Mouse (Mus musculus): ENCODE data around the gene Gpd2. TPM values are rescaled to one million over a fixed set of nuclear protein-coding genes. Genes with fewer than 3 reads are reported as not detected.

Gene Gpd2
- polyA plus RNA-seq, 1 experiment from 2014 or later = 17.0 TPM

DNA sequence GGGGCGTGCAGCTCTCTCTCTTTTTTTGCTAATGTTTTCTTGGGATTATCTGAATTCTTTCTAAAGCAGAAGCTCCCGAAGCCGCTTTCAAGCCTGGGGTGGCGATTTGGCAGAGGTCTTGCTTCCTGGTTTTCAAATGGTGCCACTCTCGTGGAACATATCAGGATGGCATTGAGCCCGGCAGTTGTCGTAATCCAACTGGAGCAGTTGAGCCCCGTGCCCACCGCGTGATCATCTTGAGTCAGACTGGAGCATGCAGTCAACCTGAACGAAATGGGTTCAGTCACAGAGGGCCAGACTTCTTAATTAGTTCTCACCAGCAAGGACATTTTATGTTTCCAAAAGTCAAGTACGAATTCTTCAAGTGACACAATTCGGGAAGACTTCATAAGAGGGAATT lies 158.6 kb downstream of the Gpd2 start:
- H3K27me3 ChIP-seq = no peaks in the 10 kb centered on the region
- no peaks in the 10 kb centered on the region for H3K4me1 ChIP-seq (replicated peaks)
- no peak overlapping the region for H3K4me3 ChIP-seq (replicated peaks)
- WGBS = 92% methylated on average over 13 of the region's 13 CpGs
- H3K4me2 ChIP-seq = no peak overlapping the region
- no peak overlapping the region for H3K9ac ChIP-seq (replicated peaks)
- no peak for ATAC-seq (ENCODE audit: insufficient number of reproducible peaks, insufficient read depth, low FRiP score, low TSS enrichment, low read depth)
- no peaks in the 10 kb centered on the region for H3K36me3 ChIP-seq
- no peak overlapping the region for H3K27ac ChIP-seq
- no peaks in the 10 kb centered on the region for H3K9me3 ChIP-seq

DNA sequence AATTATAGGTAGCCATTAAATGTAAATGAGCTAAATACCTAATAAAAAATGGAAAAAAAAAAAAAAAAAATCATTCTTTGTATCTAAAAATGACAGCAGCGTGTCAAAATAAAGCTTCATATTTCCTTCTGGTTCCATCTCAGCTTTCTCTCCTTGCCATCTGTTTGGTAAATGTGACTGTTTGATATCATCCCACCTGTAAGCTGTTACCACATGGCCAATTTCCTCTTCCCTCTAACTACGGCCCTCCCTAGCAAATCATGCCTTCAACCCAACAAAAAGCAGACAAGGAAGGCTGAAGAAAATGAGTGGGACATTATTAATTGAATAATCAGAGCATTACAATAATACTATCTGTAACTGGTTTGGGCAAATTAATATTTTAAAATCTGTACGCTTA lies 160.3 kb downstream of the Gpd2 start:
- ATAC-seq (ENCODE audit: insufficient number of reproducible peaks, insufficient read depth, low FRiP score, low TSS enrichment, low read depth) = no peak
- no peak overlapping the region for H3K27ac ChIP-seq
- no peak overlapping the region for H3K4me3 ChIP-seq (replicated peaks)
- H3K9me3 ChIP-seq = no peaks in the 10 kb centered on the region
- WGBS = 77% methylated on average over 3 of the region's 3 CpGs
- no peak overlapping the region for H3K4me2 ChIP-seq
- H3K27me3 ChIP-seq = no peaks in the 10 kb centered on the region
- H3K36me3 ChIP-seq = no peaks in the 10 kb centered on the region
- H3K4me1 ChIP-seq (replicated peaks) = no peaks in the 10 kb centered on the region
- H3K9ac ChIP-seq (replicated peaks) = no peak overlapping the region

DNA sequence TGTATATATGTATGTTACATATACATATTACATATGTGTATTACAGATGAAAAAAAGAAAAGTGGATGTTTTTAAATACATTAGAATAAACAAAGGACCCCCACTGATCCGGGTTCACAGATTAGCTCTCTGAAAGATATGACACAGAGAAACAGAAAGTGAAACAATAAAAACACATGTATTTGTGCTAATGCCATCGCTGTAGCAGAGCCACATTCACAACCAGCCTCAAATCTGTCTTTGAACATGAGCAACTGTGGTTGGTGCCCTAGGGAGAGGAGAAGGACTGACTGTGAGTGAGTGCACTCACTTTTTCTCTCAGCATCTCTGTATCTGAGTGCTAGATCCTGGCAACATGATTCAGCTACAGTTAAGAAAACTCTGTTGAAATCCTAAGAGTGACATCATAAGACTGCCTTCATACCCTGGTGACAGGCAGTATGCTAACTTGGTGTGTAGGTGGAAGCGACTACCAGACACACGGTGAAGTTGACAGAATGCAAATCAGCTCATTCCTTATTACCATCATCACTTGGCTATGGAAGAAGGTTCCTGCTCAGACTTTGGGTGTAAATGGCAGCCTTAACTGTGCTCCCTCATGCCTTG lies 170.1 kb downstream of the Gpd2 start:
- Histone ChIP-seq H3K4me2 (no peak overlapping the region), H3K4me3 (replicated peaks) (no peak overlapping the region), H3K4me1 (replicated peaks) (no peaks in the 10 kb centered on the region), H3K27ac (no peak overlapping the region), H3K9ac (replicated peaks) (no peak overlapping the region), H3K27me3 (no peaks in the 10 kb centered on the region), H3K36me3 (no peaks in the 10 kb centered on the region), H3K9me3 (no peaks in the 10 kb centered on the region)
- ATAC-seq (ENCODE audit: insufficient number of reproducible peaks, insufficient read depth, low FRiP score, low TSS enrichment, low read depth) = no peak
- 83% methylated on average over 4 of the region's 4 CpGs for WGBS

DNA sequence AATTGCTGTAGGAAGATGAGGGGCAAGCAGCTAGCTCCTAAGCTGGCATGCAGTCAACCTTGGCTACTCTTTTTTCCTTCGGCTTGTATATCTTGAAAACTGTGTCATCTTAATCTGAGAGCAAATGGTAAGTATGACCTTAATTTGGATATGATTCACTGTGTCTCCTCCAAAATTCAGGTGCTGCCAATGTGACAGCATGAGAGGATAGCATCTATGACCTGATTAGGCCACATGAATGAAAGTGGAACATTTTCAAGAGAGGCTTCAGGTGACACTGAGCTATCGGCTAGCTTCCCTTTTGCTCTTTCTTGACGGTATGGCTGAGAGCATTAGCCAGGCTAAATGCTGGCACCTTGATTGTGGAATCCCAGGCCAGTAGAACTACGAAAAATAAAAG lies 171.0 kb downstream of the Gpd2 start:
- 82% methylated on average over 4 of the region's 4 CpGs for WGBS

DNA sequence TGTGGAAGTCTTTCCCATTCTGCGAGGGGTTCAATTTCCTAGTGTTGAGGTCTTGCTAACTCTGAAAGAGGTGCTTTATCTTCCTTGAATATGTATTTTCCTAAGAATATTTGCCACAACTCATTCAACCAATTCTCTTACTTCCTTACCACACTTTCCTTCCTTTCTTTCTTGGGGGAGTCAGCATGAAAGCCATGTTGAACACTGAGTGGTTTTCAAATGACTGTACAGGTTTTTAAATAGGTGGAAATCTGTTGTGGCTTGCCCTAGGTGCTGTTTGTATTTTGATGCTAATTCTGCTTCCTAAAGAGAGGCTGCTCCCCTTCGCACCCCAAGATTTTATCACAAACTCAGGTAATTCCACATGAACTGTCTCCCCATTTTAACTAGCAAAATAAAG lies 174.1 kb downstream of the Gpd2 start:
- ATAC-seq (ENCODE audit: insufficient number of reproducible peaks, insufficient read depth, low FRiP score, low TSS enrichment, low read depth) = no peak
- WGBS = 94% methylated on average over 2 of the region's 2 CpGs
- no peak overlapping the region for H3K4me3 ChIP-seq (replicated peaks)
- no peaks in the 10 kb centered on the region for H3K36me3 ChIP-seq
- no peak overlapping the region for H3K27ac ChIP-seq
- no peak overlapping the region for H3K4me2 ChIP-seq
- no peak overlapping the region for H3K9ac ChIP-seq (replicated peaks)
- H3K4me1 ChIP-seq (replicated peaks) = no peaks in the 10 kb centered on the region
- no peaks in the 10 kb centered on the region for H3K9me3 ChIP-seq
- no peaks in the 10 kb centered on the region for H3K27me3 ChIP-seq

More for the DNA sequence above, 171.0 kb downstream of the Gpd2 start:
- no peak overlapping the region for H3K27ac ChIP-seq
- no peak overlapping the region for H3K9ac ChIP-seq (replicated peaks)
- no peak for ATAC-seq (ENCODE audit: insufficient number of reproducible peaks, insufficient read depth, low FRiP score, low TSS enrichment, low read depth)
- H3K4me2 ChIP-seq = no peak overlapping the region
- no peaks in the 10 kb centered on the region for H3K27me3 ChIP-seq
- H3K36me3 ChIP-seq = no peaks in the 10 kb centered on the region
- no peaks in the 10 kb centered on the region for H3K4me1 ChIP-seq (replicated peaks)
- no peaks in the 10 kb centered on the region for H3K9me3 ChIP-seq
- no peak overlapping the region for H3K4me3 ChIP-seq (replicated peaks)

DNA sequence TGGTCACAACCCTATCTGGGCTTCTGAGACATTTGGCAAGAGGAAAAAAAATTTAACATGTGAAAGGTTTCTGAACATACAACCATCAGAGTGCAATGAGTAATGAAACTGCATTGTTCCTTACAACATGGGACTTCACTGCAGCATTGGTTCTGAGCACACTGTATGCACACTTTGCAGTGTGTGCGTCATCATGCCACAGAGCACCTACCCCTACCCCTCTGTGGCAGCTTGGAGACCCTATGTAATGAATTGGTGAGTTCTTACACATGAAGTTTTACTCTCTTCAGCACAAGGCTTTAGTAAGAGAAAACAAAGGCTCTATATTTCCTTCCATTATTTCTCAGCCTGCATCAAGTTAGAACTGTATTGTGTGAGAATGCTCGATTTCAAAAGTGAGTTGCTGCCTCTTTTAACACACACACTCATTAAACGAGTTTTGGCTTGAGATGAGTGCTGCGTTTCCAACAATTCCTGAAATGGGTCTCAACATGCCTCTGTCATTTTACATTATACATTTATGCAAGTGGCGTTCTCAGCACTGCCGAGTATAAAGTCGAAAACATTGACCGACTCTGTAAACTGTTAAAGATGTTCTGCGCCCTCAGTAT lies 177.2 kb downstream of the Gpd2 start:
- Histone ChIP-seq H3K27ac (no peak overlapping the region), H3K4me1 (replicated peaks) (no peaks in the 10 kb centered on the region), H3K36me3 (no peaks in the 10 kb centered on the region), H3K9me3 (no peaks in the 10 kb centered on the region), H3K4me2 (no peak overlapping the region), H3K4me3 (replicated peaks) (no peak overlapping the region), H3K27me3 (no peaks in the 10 kb centered on the region), H3K9ac (replicated peaks) (no peak overlapping the region)
- 85% methylated on average over 9 of the region's 9 CpGs for WGBS
- no peak for ATAC-seq (ENCODE audit: insufficient number of reproducible peaks, insufficient read depth, low FRiP score, low TSS enrichment, low read depth)

DNA sequence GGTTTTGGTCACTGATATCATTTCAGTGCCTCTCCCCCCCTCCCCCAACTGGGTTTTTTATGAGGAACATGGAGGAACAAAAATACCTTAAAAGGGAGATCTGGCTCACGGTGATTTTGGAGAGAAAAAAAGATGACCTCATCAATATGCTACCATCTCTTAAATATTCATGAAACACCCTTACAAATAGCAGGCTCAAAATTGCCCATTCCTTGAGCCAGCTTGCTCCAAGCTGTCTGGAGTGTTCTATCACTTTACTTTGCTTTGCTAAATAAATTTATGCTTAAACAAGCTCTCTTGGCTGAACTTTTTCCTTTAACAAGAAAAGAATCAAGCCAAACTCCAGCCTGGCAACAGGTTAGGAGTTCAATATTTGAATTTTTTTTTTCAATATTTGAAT lies 179.3 kb downstream of the Gpd2 start:
- ATAC-seq (ENCODE audit: insufficient number of reproducible peaks, insufficient read depth, low FRiP score, low TSS enrichment, low read depth) = no peak
- H3K27ac ChIP-seq = no peak overlapping the region
- no peaks in the 10 kb centered on the region for H3K36me3 ChIP-seq
- H3K4me1 ChIP-seq (replicated peaks) = no peaks in the 10 kb centered on the region
- H3K9me3 ChIP-seq = no peaks in the 10 kb centered on the region
- H3K9ac ChIP-seq (replicated peaks) = no peak overlapping the region
- H3K27me3 ChIP-seq = no peaks in the 10 kb centered on the region
- no peak overlapping the region for H3K4me2 ChIP-seq
- 64% methylated on average over 1 of the region's 1 CpGs for WGBS
- H3K4me3 ChIP-seq (replicated peaks) = no peak overlapping the region

Other genes starting within 250 kb of the Gpd2 start
- 7.0 and 7.9 TPM in 2 replicates for gene Nr4a2, start 113.6 kb upstream of the Gpd2 start, polyA plus RNA-seq (2016; fragmentation: Nextera tagmentation; extraction: Ambion mirVana)